Mouse (Mus musculus): Measurements from ENCODE around the gene Tmpo. TPM values are rescaled to one million over a fixed set of nuclear protein-coding genes. Genes with fewer than 3 reads are reported as not detected.
A peak's percentile ranks its signal among the peaks of the same experiment; 100 is the strongest.
"Not testable (repeated sequence)": the region's sequence is repeated elsewhere in the genome, so short reads cannot be mapped to it uniquely, and the experiment has no call there.

Gene Tmpo
- polyA plus RNA-seq, 1 experiment from 2014 or later = 234 TPM

- Histone ChIP-seq H3K36me3 (no peaks in the 10 kb centered on the region), H3K4me1 (replicated peaks) (no peaks in the 10 kb centered on the region), H3K9me3 (peaks cover 2% of the 10 kb centered on the region; the same call in 1 of the 2 replicates), H3K4me3 (no peak overlapping the region), H3K27me3 (ENCODE audit: insufficient read depth, poor library complexity, severe bottlenecking) (no peaks in the 10 kb centered on the region), H3K27ac (no peak overlapping the region)
- WGBS = 91% methylated on average over 8 of the region's 8 CpGs
- DNase-seq (ENCODE audit: low spot score) = no peak
These were observed 16.6 kb upstream of the Tmpo start for GRCm38 (mm10) chr10:91197704-91198103.

GRCm38 (mm10) chr10:91196778-91197177 lies 15.7 kb upstream of the Tmpo start:
- Histone ChIP-seq H3K9me3 (peaks cover 2% of the 10 kb centered on the region; the same call in 1 of the 2 replicates), H3K4me1 (replicated peaks) (no peaks in the 10 kb centered on the region), H3K27me3 (ENCODE audit: insufficient read depth, poor library complexity, severe bottlenecking) (no peaks in the 10 kb centered on the region), H3K27ac (no peak overlapping the region), H3K36me3 (no peaks in the 10 kb centered on the region), H3K4me3 (no peak overlapping the region)
- DNase-seq (ENCODE audit: low spot score) = no peak
- 94% methylated on average over 1 of the region's 1 CpGs for WGBS

DNA sequence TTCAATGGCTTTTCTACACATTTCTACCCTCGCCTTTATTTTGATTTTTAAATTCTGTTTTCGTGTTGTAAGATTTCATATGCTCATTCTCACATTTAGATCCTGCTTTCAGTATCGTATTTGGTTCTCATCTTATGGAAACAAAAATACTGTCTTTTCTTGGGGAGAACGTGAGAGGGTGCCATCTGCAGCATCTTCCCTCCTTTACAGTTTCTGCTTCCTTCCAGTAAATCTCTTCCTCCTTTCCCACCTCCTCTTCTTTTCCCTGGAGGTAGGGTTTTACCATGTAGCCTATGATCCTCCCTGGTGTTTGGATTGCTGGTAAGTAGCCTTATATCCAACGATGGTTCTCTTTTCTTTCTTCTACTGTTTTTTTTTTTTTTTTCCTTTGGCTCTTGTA lies 14.6 kb upstream of the Tmpo start:
- 89% methylated on average over 5 of the region's 5 CpGs for WGBS
- no peak for DNase-seq (ENCODE audit: low spot score)

GRCm38 (mm10) chr10:91195091-91195490 lies 14.0 kb upstream of the Tmpo start:
- WGBS = 86% methylated on average over 14 of the region's 14 CpGs
- H3K36me3 ChIP-seq = no peaks in the 10 kb centered on the region
- DNase-seq (ENCODE audit: low spot score) = no peak

More for the DNA sequence above, 14.6 kb upstream of the Tmpo start:
- Histone ChIP-seq H3K9me3 (peaks cover 2% of the 10 kb centered on the region; the same call in 1 of the 2 replicates), H3K4me1 (replicated peaks) (no peaks in the 10 kb centered on the region), H3K36me3 (no peaks in the 10 kb centered on the region), H3K4me3 (no peak overlapping the region), H3K27ac (no peak overlapping the region), H3K27me3 (ENCODE audit: insufficient read depth, poor library complexity, severe bottlenecking) (no peaks in the 10 kb centered on the region)

GRCm38 (mm10) chr10:91191851-91192250 lies 10.7 kb upstream of the Tmpo start:
- Histone ChIP-seq H3K4me3 (no peak overlapping the region), H3K9me3 (peaks cover 2% of the 10 kb centered on the region; the same call in 1 of the 2 replicates), H3K36me3 (no peaks in the 10 kb centered on the region), H3K27me3 (ENCODE audit: insufficient read depth, poor library complexity, severe bottlenecking) (no peaks in the 10 kb centered on the region), H3K4me1 (replicated peaks) (peaks cover 12% of the 10 kb centered on the region), H3K27ac (no peak overlapping the region)
- DNase-seq (ENCODE audit: low spot score) = no peak
- WGBS = 95% methylated on average over 5 of the region's 5 CpGs

More at GRCm38 (mm10) chr10:91195091-91195490, 14.0 kb upstream of the Tmpo start:
- no peak overlapping the region for H3K4me3 ChIP-seq
- H3K27me3 ChIP-seq (ENCODE audit: insufficient read depth, poor library complexity, severe bottlenecking) = no peaks in the 10 kb centered on the region
- no peaks in the 10 kb centered on the region for H3K4me1 ChIP-seq (replicated peaks)
- 0 out of 2 replicates have a peak overlapping the region, but pooled peaks have one; percentile 16 for H3K27ac ChIP-seq
- H3K9me3 ChIP-seq = peaks cover 2% of the 10 kb centered on the region; the same call in 1 of the 2 replicates

GRCm38 (mm10) chr10:91189476-91189875 lies 8.4 kb upstream of the Tmpo start:
- DNase-seq (ENCODE audit: low spot score) = no peak
- H3K27me3 ChIP-seq (ENCODE audit: insufficient read depth, poor library complexity, severe bottlenecking) = no peaks in the 10 kb centered on the region
- no peak overlapping the region for H3K27ac ChIP-seq
- no peaks in the 10 kb centered on the region for H3K9me3 ChIP-seq
- H3K36me3 ChIP-seq = no peaks in the 10 kb centered on the region
- no peak overlapping the region for H3K4me3 ChIP-seq
- WGBS = 93% methylated on average over 6 of the region's 6 CpGs
- peaks cover 12% of the 10 kb centered on the region for H3K4me1 ChIP-seq (replicated peaks)

DNA sequence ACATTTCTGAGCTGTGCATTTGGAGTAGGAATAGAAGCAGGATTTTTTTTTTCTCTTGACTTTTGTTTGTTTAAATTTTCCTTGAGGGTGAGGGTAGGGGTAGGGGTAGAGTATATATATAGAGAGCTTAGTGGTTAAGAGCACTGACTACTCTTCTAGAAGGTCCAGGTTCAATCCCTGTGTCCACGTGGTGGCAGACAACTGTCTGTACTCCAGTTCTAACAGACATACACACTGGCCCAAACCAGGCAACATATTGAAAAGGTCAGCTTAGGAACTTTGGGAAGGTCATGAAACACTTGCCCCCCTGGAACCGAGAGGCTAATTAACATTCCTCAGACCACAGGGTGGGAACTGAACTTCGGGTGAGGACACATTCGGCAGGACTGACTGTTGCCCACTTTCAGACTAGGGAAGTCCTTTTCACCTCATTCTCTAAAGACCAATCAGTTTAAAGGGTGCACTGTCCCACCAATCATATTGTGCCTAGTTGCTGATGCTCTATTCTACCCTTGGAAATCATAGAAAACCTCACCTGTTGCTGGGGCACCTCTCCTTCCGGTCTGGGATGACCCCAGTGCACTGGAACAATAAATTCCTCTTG lies 7.7 kb upstream of the Tmpo start:
- H3K4me3 ChIP-seq = no peak overlapping the region
- peaks cover 12% of the 10 kb centered on the region for H3K4me1 ChIP-seq (replicated peaks)
- 72% methylated on average over 5 of the region's 5 CpGs for WGBS
- H3K27me3 ChIP-seq (ENCODE audit: insufficient read depth, poor library complexity, severe bottlenecking) = no peaks in the 10 kb centered on the region
- no peak for DNase-seq (ENCODE audit: low spot score)
- no peaks in the 10 kb centered on the region for H3K36me3 ChIP-seq
- H3K27ac ChIP-seq = peak overlapping the region; percentile 97
- no peaks in the 10 kb centered on the region for H3K9me3 ChIP-seq

- Histone ChIP-seq H3K27ac (peak overlapping the region; percentile 97), H3K27me3 (ENCODE audit: insufficient read depth, poor library complexity, severe bottlenecking) (no peaks in the 10 kb centered on the region), H3K4me3 (peak overlapping the region; percentile 48), H3K9me3 (no peaks in the 10 kb centered on the region), H3K4me1 (replicated peaks) (peaks cover 19% of the 10 kb centered on the region), H3K36me3 (no peaks in the 10 kb centered on the region)
- peak; percentile 88 for DNase-seq (ENCODE audit: low spot score)
- under 1% methylated on average over 15 of the region's 15 CpGs for WGBS
These were observed 6.8 kb upstream of the Tmpo start for GRCm38 (mm10) chr10:91187872-91188271.

DNA sequence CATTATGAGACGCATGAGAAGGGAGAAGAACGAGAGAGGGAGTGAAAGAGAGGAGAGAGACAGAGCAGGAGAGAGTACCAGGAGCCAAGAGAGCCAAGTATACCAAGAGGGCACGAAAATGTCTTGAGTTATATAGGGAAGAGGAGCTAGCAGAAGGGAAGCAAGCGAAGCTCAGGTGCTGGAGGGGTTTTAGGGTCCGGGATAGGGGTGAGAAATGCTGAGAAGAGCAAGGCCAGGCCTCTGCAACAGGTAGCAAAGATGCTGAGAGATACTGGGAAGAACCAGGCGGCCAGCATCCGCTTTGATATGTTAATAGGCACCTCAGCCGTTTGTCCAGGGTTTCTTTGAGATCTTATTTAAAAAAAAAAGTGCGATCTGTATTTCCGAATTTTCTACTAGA lies 6.2 kb upstream of the Tmpo start:
- Histone ChIP-seq H3K4me1 (replicated peaks) (peaks cover 23% of the 10 kb centered on the region), H3K9me3 (no peaks in the 10 kb centered on the region), H3K27ac (peak overlapping the region; percentile 97), H3K27me3 (ENCODE audit: insufficient read depth, poor library complexity, severe bottlenecking) (no peaks in the 10 kb centered on the region), H3K4me3 (peak overlapping the region; percentile 48), H3K36me3 (no peaks in the 10 kb centered on the region)
- 19% methylated on average over 10 of the region's 10 CpGs for WGBS
- peak; percentile 56 for DNase-seq (ENCODE audit: low spot score)

GRCm38 (mm10) chr10:91185721-91186120 lies 4.6 kb upstream of the Tmpo start:
- Histone ChIP-seq H3K4me3 (no peak overlapping the region), H3K9me3 (no peaks in the 10 kb centered on the region), H3K36me3 (no peaks in the 10 kb centered on the region), H3K27ac (no peak overlapping the region), H3K4me1 (replicated peaks) (peaks cover 27% of the 10 kb centered on the region), H3K27me3 (ENCODE audit: insufficient read depth, poor library complexity, severe bottlenecking) (no peaks in the 10 kb centered on the region)
- WGBS = 93% methylated on average over 2 of the region's 2 CpGs
- no peak for DNase-seq (ENCODE audit: low spot score)

- not testable (repeated sequence) for H3K9me3 ChIP-seq; H3K27ac ChIP-seq; H3K27me3 ChIP-seq (ENCODE audit: insufficient read depth, poor library complexity, severe bottlenecking); DNase-seq (ENCODE audit: low spot score); H3K4me3 ChIP-seq; H3K36me3 ChIP-seq
- WGBS = 63% methylated on average over 5 of the region's 5 CpGs
- peaks cover 35% of the 10 kb centered on the region for H3K4me1 ChIP-seq (replicated peaks)
These were observed 3.8 kb upstream of the Tmpo start for GRCm38 (mm10) chr10:91184893-91185292.

DNA sequence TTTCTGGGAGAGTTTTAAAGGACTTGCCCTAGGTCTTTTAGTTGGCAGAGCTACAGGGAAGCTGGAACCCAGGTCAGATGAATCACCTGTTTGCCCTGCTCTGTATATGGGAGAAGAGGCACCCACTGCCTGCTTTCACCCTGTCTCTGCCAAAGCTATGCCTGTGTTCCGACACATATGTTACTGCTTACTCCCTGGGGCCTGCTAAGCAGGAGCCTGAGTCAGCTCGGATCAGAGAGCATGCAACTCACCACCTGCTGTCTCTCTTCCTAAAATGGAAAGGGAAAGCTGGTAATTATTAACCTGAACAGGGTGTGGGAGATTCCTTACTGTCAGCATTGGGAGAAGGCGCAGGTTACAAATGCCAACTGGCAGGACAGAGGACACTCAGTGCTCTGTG lies 2.2 kb upstream of the Tmpo start:
- Histone ChIP-seq H3K4me1 (replicated peaks) (peaks cover 36% of the 10 kb centered on the region), H3K27ac (peak overlapping the region; percentile 97), H3K4me3 (peak overlapping the region; percentile 62), H3K27me3 (ENCODE audit: insufficient read depth, poor library complexity, severe bottlenecking) (no peaks in the 10 kb centered on the region), H3K9me3 (no peaks in the 10 kb centered on the region), H3K36me3 (no peaks in the 10 kb centered on the region)
- DNase-seq (ENCODE audit: low spot score) = peak; percentile 36
- WGBS = 49% methylated on average over 3 of the region's 3 CpGs

DNA sequence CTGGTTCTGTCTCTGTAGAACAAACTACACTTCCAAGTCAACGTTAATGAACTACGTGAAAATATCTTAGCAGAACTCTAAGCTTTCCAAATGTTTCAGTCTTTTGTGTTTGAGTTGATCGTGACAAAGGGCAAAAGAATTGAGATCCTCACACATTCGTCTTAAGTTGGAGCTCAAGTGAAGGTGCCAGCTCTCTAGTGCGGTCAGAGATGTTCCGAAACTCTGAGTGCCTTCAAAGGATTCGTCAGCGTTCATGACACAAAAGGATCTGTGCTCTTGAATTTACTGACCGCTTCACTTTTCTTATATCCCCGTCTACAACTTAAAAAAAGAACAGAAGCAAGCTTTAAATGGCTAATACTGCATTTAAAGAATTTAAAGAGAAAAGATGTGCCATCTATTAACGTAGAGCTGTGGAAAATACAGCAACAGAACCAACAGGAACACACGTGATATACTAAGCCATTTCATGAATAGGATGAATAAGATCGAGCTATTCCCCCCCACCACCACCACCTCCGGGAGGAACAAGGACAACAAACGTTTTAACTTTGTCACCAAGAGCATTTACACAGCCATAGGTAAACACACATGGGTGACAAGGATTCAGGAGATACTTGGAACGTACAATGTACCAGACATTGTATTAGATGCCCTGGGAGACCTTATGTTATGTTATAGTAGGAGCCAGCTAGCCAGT lies 1.3 kb upstream of the Tmpo start:
- H3K36me3 ChIP-seq = no peaks in the 10 kb centered on the region
- WGBS = 4% methylated on average over 16 of the region's 16 CpGs
- peaks cover 30% of the 10 kb centered on the region for H3K4me1 ChIP-seq (replicated peaks)
- no peaks in the 10 kb centered on the region for H3K9me3 ChIP-seq
- no peaks in the 10 kb centered on the region for H3K27me3 ChIP-seq (ENCODE audit: insufficient read depth, poor library complexity, severe bottlenecking)
- H3K4me3 ChIP-seq = peak overlapping the region; percentile 62
- peak; percentile 40 for DNase-seq (ENCODE audit: low spot score)
- peak overlapping the region; percentile 97 for H3K27ac ChIP-seq

Measured in hindbrain, embryonic 10.5 days (tissue).